11 mouse cellular contexts compared by ENCODE assay signal in the genomic region with DNA sequence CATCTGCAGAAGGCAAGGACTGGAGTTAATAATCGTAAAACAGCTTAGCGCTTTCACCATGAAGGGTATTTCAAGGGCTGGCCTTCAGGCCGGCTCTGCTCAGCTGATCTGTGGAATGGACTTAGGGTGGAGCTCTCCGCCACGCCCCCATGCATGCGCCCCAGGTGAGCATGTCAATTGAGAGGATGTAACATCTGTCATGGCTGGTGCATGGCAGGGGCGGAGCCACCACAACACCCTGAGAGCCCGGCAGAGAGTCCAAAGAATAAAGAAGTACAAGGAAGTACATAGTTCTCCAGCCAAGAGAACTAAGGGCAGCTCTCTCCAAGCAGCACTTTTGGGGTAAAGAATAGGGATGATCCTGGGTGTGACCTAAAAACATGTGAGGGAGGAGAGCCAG. TPM values are rescaled to one million over a fixed set of nuclear protein-coding genes. Genes with fewer than 3 reads are reported as not detected.
DNase-seq lines count a peak whose midpoint lies in the region; ATAC-seq and TF ChIP-seq lines count a peak whose summit lies in the region.
"Had no signal": no experiment of that assay in that cellular context is flagged by ENCODE, and none has a peak within 500 bp of the region (broad histone marks: within the 10 kb centered on the region; RNA-seq: fewer than 3 reads in every experiment).

No protein-coding gene starts in this region.

- no peak overlapping the region for H3K9ac ChIP-seq in intestine, postnatal 0 days (ENCODE audit: low read depth, low read length)
- H3K9ac ChIP-seq: heart, embryonic 13.5 days had no signal

- no peak for TF ChIP-seq CTCF in intestine, postnatal 0 days (IDR thresholded peaks at IDR 0.05; ENCODE audit: low read depth)
- no peak for TF ChIP-seq CTCF in left cerebral cortex, adult 2 months (IDR thresholded peaks at IDR 0.05)

- peak; percentile 89 for ATAC-seq in intestine, postnatal 0 days

- peak; percentile 45 to 58 for DNase-seq in spleen, adult 18-20 months
- no peak for DNase-seq in spleen, adult 12 weeks (ENCODE audit: low spot score)
- peak; percentile 10 for DNase-seq in naive thymus-derived CD4-positive, alpha-beta T cell, adult 2 months (ENCODE audit: low read depth)
- no peak for DNase-seq in ovary, postnatal 10 days (ENCODE audit: low spot score)
- DNase-seq in left cerebral cortex, adult 2 months (ENCODE audit: extremely low spot score in 1 of 2, low spot score in 2 of 2), result no peak
- no peak for DNase-seq in layer of hippocampus, postnatal 25 days (ENCODE audit: extremely low spot score in 1 of 2, low spot score in 1 of 2)
- no peak for DNase-seq in gastrocnemius, adult 18-20 months (ENCODE audit: low spot score)
- DNase-seq: cerebellum, postnatal 10 days had no signal

- WGBS in intestine, postnatal 0 days, result 51% methylated on average over 8 of the region's 8 CpGs

- H3K4me3 ChIP-seq in intestine, postnatal 0 days (ENCODE audit: low read depth, low read length), result no peak overlapping the region
- no peak overlapping the region for H3K4me3 ChIP-seq in left cerebral cortex, adult 2 months
- H3K4me3 ChIP-seq: heart, embryonic 13.5 days had no signal

- H3K27ac ChIP-seq in intestine, postnatal 0 days (ENCODE audit: low read depth, low read length), result peak overlapping the region; percentile 74
- H3K27ac ChIP-seq in left cerebral cortex, adult 2 months, result no peak overlapping the region
- H3K27ac ChIP-seq: heart, embryonic 13.5 days had no signal

- peak overlapping the region; percentile 51 for H3K4me2 ChIP-seq in intestine, postnatal 0 days (replicated peaks; ENCODE audit: low read depth)
- H3K4me2 ChIP-seq: heart, embryonic 13.5 days; midbrain, embryonic 11.5 days had no signal

- intact Hi-C loops in left cerebral cortex, adult 2 months (cut with DNase I), result no loop called here

- H3K9me3 ChIP-seq in intestine, postnatal 0 days (ENCODE audit: control insufficient read depth), result no peaks in the 10 kb centered on the region
- H3K9me3 ChIP-seq: heart, embryonic 13.5 days had no signal

- H3K36me3 ChIP-seq in intestine, postnatal 0 days (ENCODE audit: control insufficient read depth, insufficient read depth), result no peaks in the 10 kb centered on the region

- no peaks in the 10 kb centered on the region for H3K27me3 ChIP-seq in intestine, postnatal 0 days (replicated peaks; ENCODE audit: control insufficient read depth, insufficient read depth, low read length)
- H3K27me3 ChIP-seq: heart, embryonic 13.5 days had no signal

- H3K4me1 ChIP-seq in intestine, postnatal 0 days (replicated peaks; ENCODE audit: control insufficient read depth, insufficient read depth, low read length), result 0 out of 2 replicates have a peak, but pooled peaks cover 6% of the 10 kb centered on the region
- H3K4me1 ChIP-seq: heart, embryonic 13.5 days had no signal

RNA-seq across cellular contexts. Expression of gene Rab31, which starts 48.9 kb away (rescaled TPM):
- 28.0 and 30.5 TPM in 2 replicates for polyA plus RNA-seq in intestine, postnatal 0 days (2015; fragmentation: Nextera tagmentation; extraction: Ambion mirVana)
- 10 to 100 TPM; 53.6 to 54.7 TPM for total RNA-seq in left cerebral cortex, adult 2 months (2021)
- 10 to 100 TPM; 55.7 to 59.0 TPM for total RNA-seq in layer of hippocampus, postnatal 25 days (2021)
- total RNA-seq in gastrocnemius, adult 18-20 months (2021), result 1 to 10 TPM; 4.6 to 5.1 TPM

RNA-seq across cellular contexts. Expression of gene Ppp4r1, which starts 58.7 kb away (rescaled TPM):
- polyA plus RNA-seq in intestine, postnatal 0 days (2015; fragmentation: Nextera tagmentation; extraction: Ambion mirVana), result 28.7 and 30.0 TPM in 2 replicates
- total RNA-seq in left cerebral cortex, adult 2 months (2021), result 10 to 100 TPM; 46.5 to 52.5 TPM
- total RNA-seq in layer of hippocampus, postnatal 25 days (2021), result 10 to 100 TPM; 27.3 to 34.3 TPM
- total RNA-seq in gastrocnemius, adult 18-20 months (2021), result 10 to 100 TPM; 20.7 to 22.6 TPM

Comparison
In these comparisons a context has a peak if more than half of its experiments do, and no peak if none do; other contexts are left out.
1. DNase-seq: peak in spleen, adult 18-20 months (2 of 2) and naive thymus-derived CD4-positive, alpha-beta T cell, adult 2 months (single experiment); none in spleen, adult 12 weeks (single experiment), ovary, postnatal 10 days (single experiment), left cerebral cortex, adult 2 months (0 of 2), layer of hippocampus, postnatal 25 days (0 of 2) and gastrocnemius, adult 18-20 months (single experiment).
2. RNA of gene Rab31, which starts 48.9 kb away (total RNA-seq): 55.7 to 59.0 TPM in layer of hippocampus, postnatal 25 days and 53.6 to 54.7 TPM in left cerebral cortex, adult 2 months; 4.6 to 5.1 TPM in gastrocnemius, adult 18-20 months; every median in the first group is over 4 times any median in the second.